15 mouse cellular contexts compared by ENCODE assay signal in genomic region chr15:84265141-84265540, GRCm38 (mm10). TPM values are rescaled to one million over a fixed set of nuclear protein-coding genes. Genes with fewer than 3 reads are reported as not detected.
DNase-seq lines count a peak whose midpoint lies in the region; TF ChIP-seq lines count a peak whose summit lies in the region.
"Had no signal": no experiment of that assay in that cellular context is flagged by ENCODE, and none has a peak within 500 bp of the region (broad histone marks: within the 10 kb centered on the region; RNA-seq: fewer than 3 reads in every experiment).

No protein-coding gene starts in this region.

- no peak for TF ChIP-seq CTCF in left cerebral cortex, adult 2 months (IDR thresholded peaks at IDR 0.05)

- no peak overlapping the region for H3K4me3 ChIP-seq in heart, embryonic 10.5 days
- no peak overlapping the region for H3K4me3 ChIP-seq in left cerebral cortex, adult 2 months
- H3K4me3 ChIP-seq: limb, embryonic 12.5 days; liver, embryonic 15.5 days had no signal

- H3K27ac ChIP-seq in heart, embryonic 10.5 days: peak overlapping the region; percentile 82
- 0 out of 2 replicates have a peak overlapping the region, but pooled peaks have one; percentile 24 for H3K27ac ChIP-seq in left cerebral cortex, adult 2 months
- H3K27ac ChIP-seq: limb, embryonic 12.5 days; liver, embryonic 15.5 days had no signal

- intact Hi-C loops in left cerebral cortex, adult 2 months (cut with DNase I): no loop called here
- intact Hi-C loops in left cerebral cortex, postnatal 10 days (cut with DNase I): no loop called here

- no peaks in the 10 kb centered on the region for H3K9me3 ChIP-seq in heart, embryonic 10.5 days
- H3K9me3 ChIP-seq: limb, embryonic 12.5 days; liver, embryonic 15.5 days had no signal

- H3K27me3 ChIP-seq in heart, embryonic 10.5 days (ENCODE audit: insufficient read depth, poor library complexity, severe bottlenecking): no peaks in the 10 kb centered on the region
- H3K27me3 ChIP-seq: limb, embryonic 12.5 days; liver, embryonic 15.5 days had no signal

- H3K4me1 ChIP-seq in heart, embryonic 10.5 days: peaks cover 64% of the 10 kb centered on the region

- peaks cover 13% of the 10 kb centered on the region for H3K36me3 ChIP-seq in heart, embryonic 10.5 days
- H3K36me3 ChIP-seq: limb, embryonic 12.5 days; liver, embryonic 15.5 days had no signal

- WGBS in heart, embryonic 10.5 days: 75% methylated on average over 11 of the region's 11 CpGs

- no peak for DNase-seq in heart, embryonic 10.5 days (ENCODE audit: low spot score)
- DNase-seq in heart, adult 8-10 months (ENCODE audit: low spot score): no peak
- DNase-seq in left cerebral cortex, adult 2 months (ENCODE audit: extremely low spot score in 1 of 2, low spot score in 2 of 2): no peak
- DNase-seq in left cerebral cortex, postnatal 10 days (ENCODE audit: extremely low spot score in 1 of 2, low spot score in 2 of 2): no peak
- DNase-seq in adrenal gland, adult 2 months: peak; percentile 75
- peak; percentile 39 for DNase-seq in brain, adult 2 months (ENCODE audit: low read depth, low spot score)
- DNase-seq in embryo, embryonic 11 days: no peak
- no peak for DNase-seq in spleen, adult 12 weeks (ENCODE audit: low spot score)
- DNase-seq: cerebellum, adult 9-11 months; heart, adult 18-20 months; kidney, postnatal 4 days; lung, postnatal 10 days; thymus, postnatal 25 days had no signal

RNA-seq across cellular contexts. Expression of gene Parvb, which starts 33.3 kb away (rescaled TPM):
- 12.8 and 17.6 TPM in 2 replicates for polyA plus RNA-seq in heart, embryonic 10.5 days (2016; fragmentation: Nextera tagmentation; extraction: Ambion mirVana)
- 100 to 1,000 TPM in 2 of 4 experiments, 10 to 100 TPM in 2; 78.8 to 113 (median 105) TPM for total RNA-seq in heart, adult 8-10 months (2022)
- 10 to 100 TPM; 19.3 to 20.9 TPM for total RNA-seq in left cerebral cortex, adult 2 months (2021)
- total RNA-seq in left cerebral cortex, postnatal 10 days (2021): 10 to 100 TPM; 28.2 to 30.5 TPM
- total RNA-seq in adrenal gland, adult 2 months (2021): 10 to 100 TPM; 17.5 to 19.2 TPM
- 8.3 and 9.4 TPM in 2 replicates for polyA plus RNA-seq in adrenal gland, adult 2 months (2012; rRNA removed)

RNA-seq across cellular contexts. Expression of gene Parvg, which starts 58.7 kb away (rescaled TPM):
- 0.43 and 1.0 TPM in 2 replicates for polyA plus RNA-seq in heart, embryonic 10.5 days (2016; fragmentation: Nextera tagmentation; extraction: Ambion mirVana)
- 1 to 10 TPM in 3 of 4 experiments, under 1 TPM in 1; 0.88 to 2.0 (median 1.4) TPM for total RNA-seq in heart, adult 8-10 months (2022)
- total RNA-seq in left cerebral cortex, adult 2 months (2021): 1 to 10 TPM; 6.8 to 7.1 TPM
- 1 to 10 TPM; 5.1 to 6.6 TPM for total RNA-seq in left cerebral cortex, postnatal 10 days (2021)
- total RNA-seq in adrenal gland, adult 2 months (2021): 1 to 10 TPM; 2.8 to 3.9 TPM
- 1.7 and 2.1 TPM in 2 replicates for polyA plus RNA-seq in adrenal gland, adult 2 months (2012; rRNA removed)

Comparison
In these comparisons a context has a peak if more than half of its experiments do, and no peak if none do; other contexts are left out.
1. DNase-seq: peak in adrenal gland, adult 2 months (single experiment) and brain, adult 2 months (single experiment); none in heart, embryonic 10.5 days (single experiment), heart, adult 8-10 months (single experiment), left cerebral cortex, adult 2 months (0 of 2), left cerebral cortex, postnatal 10 days (0 of 2), embryo, embryonic 11 days (single experiment) and spleen, adult 12 weeks (single experiment).